Mouse (Mus musculus): ENCODE measurements around the gene Slc25a17. TPM values are rescaled to one million over a fixed set of nuclear protein-coding genes. Genes with fewer than 3 reads are reported as not detected.

The Slc25a17 gene
- total RNA-seq, 1 experiment from 2014 or later: 139 TPM

DNA sequence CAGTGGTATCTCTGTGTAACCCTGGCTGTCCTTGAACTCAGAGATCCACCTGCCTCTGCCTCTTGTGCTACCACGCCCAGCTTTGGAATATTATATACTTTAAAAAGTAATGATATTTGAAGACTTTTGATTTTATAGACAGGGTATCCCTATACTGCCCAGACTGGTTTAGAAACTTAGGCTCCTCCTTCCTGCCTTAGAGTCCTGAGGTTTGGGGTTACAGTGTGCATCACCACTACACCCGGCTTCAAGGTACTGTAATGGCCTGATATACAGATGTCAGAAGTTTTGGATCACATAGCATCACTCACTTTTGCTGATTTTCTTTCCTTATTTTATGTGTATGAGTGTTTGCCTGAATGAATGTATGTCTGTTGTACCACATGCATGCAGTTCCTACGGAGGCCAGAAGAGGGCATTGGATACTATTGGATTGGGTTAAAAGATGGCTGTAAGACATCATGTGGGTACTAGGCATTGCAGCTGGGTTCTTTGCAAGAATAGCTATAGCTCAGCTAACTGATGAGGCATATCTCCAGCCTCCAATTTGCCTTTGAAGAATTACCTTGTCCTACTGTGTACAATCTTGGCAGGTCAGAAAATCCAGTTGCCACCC is 5.4 kb downstream of the Slc25a17 start:
- peak; percentile 76 for DNase-seq

- DNase-seq: no peak
Observed at GRCm38 (mm10) chr15:81352638-81353037, 8.0 kb downstream of the Slc25a17 start.

GRCm38 (mm10) chr15:81350401-81350800 is 10.2 kb downstream of the Slc25a17 start:
- DNase-seq: no peak

DNA sequence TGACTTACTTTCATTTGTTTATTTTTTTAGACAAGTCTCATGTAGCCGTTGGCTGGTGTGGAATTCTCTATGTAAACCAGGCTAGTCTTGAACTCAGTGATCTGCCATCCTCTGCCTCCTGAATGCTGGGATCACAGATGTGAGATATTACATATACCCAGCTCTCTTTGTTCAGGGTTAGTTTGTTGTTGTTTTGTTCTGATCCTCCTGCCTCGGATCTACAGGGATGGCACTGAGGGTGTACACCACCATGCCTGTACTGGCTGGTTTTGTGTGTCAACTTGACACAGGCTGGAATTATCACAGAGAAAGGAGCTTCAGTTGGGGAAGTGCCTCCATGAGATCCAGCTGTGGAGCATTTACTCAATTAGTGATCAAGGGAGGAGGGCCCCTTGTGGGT is 12.2 kb downstream of the Slc25a17 start:
- no peak for DNase-seq

- DNase-seq: no peak
Observed at GRCm38 (mm10) chr15:81347466-81347865, 13.1 kb downstream of the Slc25a17 start.

- DNase-seq: no peak
Observed at GRCm38 (mm10) chr15:81341426-81341825, 19.2 kb downstream of the Slc25a17 start.

- no peak for DNase-seq
Observed at GRCm38 (mm10) chr15:81339158-81339557, 21.5 kb downstream of the Slc25a17 start.

- no peak for DNase-seq
Observed at GRCm38 (mm10) chr15:81336466-81336865, 24.1 kb downstream of the Slc25a17 start.

- DNase-seq: no peak
Observed at GRCm38 (mm10) chr15:81332517-81332916, 28.1 kb downstream of the Slc25a17 start.

DNA sequence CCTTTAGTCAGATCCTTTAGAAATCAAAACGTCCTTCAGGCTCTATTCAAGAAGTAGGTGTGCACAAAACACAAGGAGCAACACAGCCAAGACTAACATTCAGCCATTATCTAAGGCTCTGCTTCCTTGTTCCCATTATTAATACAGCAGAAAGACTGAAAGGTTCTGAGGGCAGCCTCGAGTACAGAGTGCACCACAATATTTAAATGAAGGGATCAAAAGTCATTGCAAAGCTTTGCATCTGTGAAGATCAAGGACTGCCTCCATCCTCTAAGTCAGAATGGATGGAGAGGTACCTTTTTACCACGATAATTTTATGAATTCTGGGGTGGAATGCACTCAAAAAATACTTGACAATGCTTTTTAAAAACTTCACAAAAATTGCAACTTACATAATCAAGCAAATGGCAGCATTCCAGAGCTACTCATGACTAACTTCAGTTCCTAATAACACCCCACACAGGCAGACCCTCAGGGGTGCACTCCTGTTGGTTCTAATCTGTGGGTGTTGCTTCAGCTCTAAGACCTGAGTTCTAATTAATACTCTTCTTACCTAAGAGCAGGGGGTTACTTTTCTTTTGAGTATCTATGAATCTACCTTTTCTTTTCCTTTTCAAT is 29.7 kb downstream of the Slc25a17 start:
- no peak for DNase-seq

- no peak for DNase-seq
Observed at GRCm38 (mm10) chr15:81329721-81330369, 30.8 kb downstream of the Slc25a17 start.

DNA sequence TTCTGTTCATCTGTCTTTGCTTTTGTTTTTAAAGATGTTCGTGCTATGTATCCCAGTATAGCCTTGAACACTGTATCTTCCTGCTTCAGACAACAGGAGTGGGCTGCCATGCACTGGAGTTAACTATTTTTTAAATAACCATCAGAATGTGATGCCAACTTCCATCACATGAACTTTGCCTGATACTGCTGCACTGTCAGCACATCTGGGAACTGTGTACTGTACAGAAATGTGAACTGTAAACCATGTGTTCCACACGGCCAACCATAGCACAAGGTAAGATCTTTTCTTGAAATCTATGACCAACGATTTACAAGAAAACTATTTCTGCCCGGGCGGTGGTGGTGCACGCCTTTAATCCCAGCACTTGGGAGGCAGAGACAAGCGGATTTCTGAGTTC is 33.1 kb downstream of the Slc25a17 start:
- DNase-seq: no peak

- DNase-seq: no peak
Observed at GRCm38 (mm10) chr15:81324979-81325378, 35.6 kb downstream of the Slc25a17 start.

GRCm38 (mm10) chr15:81320137-81320536 is 40.5 kb downstream of the Slc25a17 start:
- no peak for DNase-seq

DNA sequence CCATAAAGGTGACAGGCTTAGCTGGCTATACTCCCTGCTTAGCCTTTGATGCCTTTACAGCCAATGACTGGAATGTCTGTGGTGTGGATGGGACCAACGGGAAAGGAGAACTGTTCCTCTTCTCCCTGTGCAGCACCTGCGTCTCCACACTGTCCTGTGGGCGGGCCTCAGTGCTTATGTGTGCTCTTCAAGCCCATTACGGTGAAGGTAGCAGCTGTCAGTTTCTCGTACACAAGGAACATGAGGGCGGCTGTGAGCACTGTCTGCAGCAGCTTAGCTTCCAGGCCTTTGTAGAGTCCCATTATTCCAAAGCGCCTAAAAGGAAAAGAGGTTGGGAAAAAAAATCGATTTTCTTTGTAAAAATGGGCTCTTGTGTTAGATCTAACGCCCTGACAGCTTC is 41.1 kb downstream of the Slc25a17 start:
- no peak for DNase-seq

- no peak for DNase-seq
Observed at GRCm38 (mm10) chr15:81313928-81314327, 46.7 kb downstream of the Slc25a17 start.

DNA sequence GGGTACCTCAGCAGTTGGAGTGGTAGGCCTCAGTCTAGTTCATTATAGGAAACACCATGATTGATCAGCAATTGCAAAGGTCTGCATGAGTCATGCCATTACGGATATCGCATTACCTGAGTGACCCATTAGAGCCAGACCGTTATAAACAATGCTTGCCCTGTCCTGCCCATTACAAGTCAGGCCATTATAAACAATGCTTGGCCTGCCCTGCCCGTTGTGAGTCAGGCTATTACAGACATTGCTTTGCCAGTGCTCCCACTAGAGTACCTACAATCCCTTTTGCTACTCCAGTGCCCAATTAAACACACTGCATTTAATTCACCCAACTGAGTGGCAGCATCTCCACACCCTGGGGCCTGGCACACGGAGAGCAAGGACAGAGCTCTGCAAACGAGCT is 49.6 kb downstream of the Slc25a17 start:
- no peak for DNase-seq

- no peak for DNase-seq
Observed at GRCm38 (mm10) chr15:81310353-81310752, 50.3 kb downstream of the Slc25a17 start.

DNA sequence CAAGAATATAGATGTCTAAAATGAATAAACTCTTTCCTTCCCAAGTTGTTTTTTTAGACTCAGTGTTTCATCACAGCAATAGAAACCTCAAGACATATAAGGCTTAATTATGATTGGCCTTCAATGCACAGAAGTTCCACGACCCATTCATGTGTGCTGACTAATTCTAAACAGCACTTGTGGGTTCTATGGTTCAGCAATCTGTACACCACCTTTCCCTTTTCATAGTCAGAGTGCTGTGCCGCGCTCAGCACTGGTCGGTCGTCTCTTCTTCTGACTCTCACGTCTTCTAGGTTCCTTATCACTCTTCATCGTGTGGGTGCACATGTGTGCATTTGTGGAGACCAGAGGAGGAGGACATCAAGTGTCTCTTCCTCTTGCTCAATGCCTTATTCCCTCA is 52.6 kb downstream of the Slc25a17 start:
- DNase-seq: no peak

- DNase-seq: no peak
Observed at GRCm38 (mm10) chr15:81306501-81306900, 54.1 kb downstream of the Slc25a17 start.

DNA sequence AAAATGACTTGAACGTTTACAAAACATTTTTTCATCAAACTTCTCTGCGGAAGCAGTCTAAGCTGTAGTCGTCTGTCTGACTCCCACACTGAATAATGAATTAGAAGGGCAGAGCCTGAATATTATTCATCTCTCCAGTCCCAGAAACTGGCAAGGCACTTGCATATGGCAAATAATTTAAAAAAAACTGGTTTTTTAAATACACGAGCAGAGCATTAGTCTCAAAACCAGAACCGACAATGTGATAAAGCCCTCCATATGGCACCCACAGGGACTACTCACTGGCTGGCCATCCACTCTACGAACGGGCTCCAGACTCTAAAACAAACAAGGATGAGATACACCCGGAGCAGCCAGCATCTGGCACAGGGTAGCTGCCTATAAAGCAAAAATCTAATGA is 55.6 kb downstream of the Slc25a17 start:
- DNase-seq: no peak

DNA sequence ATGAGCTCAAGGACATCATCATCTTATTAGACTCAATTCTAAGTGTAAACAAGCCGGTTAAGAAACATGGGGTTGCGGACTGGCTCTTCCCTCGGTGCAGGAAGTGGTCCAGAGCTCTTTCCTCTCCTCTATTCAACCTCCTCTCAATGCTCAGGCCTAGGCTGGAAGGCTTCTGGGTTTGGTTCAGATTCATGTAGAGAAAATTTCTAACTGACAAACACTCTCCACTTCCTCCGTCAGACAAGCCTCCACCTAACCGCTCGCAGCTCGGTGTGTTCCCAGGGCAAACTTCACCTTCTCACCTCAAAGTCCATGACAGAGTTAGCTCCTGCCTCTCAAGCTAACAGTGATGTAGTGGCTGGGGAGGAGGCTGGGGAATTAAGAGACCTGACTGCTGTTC is 56.6 kb downstream of the Slc25a17 start:
- DNase-seq: no peak

GRCm38 (mm10) chr15:81302151-81302808 is 58.3 kb downstream of the Slc25a17 start:
- DNase-seq: peak; percentile 34
